Mouse (Mus musculus) kidney, adult 2 months (tissue): ENCODE measurements around the gene Mrps23.

Source experiments
- CTCF ChIP-seq: fragments of 200-500 bp; conservative IDR thresholded peaks from 2 replicates; pipeline ENCODE4 v1.5.1; 2011; ENCODE audit warnings: low read depth, mild to moderate bottlenecking, control low read depth, low read length, moderate library complexity, mixed read lengths; ENCODE audit not compliant: insufficient read depth, insufficient read length
- POLR2A ChIP-seq: fragments of 200-500 bp; IDR thresholded peaks from one replicate; pipeline ENCODE4 v1.6.1; 2011; ENCODE audit warnings: low read depth, low read length, control low read depth

GRCm38 (mm10) chr11:88186947-88187243 is 17.3 kb upstream of the Mrps23 start:
- TF ChIP-seq CTCF (no peak), POLR2A (no peak)
